Mouse (Mus musculus) adrenal gland, postnatal 10 days (tissue): ENCODE measurements around the gene Ndufa7. TPM values are rescaled to one million over a fixed set of nuclear protein-coding genes. Genes with fewer than 3 reads are reported as not detected.
"Not testable (repeated sequence)": the region's sequence is repeated elsewhere in the genome, so short reads cannot be mapped to it uniquely, and the experiment has no call there.

ENCODE experiments used
- DNase-seq: peaks from one replicate; pipeline ENCODE4 v3.0.0; 2021; ENCODE audit warnings: mixed read lengths
- total RNA-seq, 2 experiments: library from RNA; stranded (reverse); gene quantifications; 2 replicates each; pipeline ENCODE4 v1.2.3; 2021

The Ndufa7 gene
- total RNA-seq, 2 experiments from 2014 or later: 564 to 570 TPM

- peak; percentile 97 for DNase-seq
Observed at GRCm38 (mm10) chr17:33810334-33811141, 13.8 kb upstream of the Ndufa7 start, which contains the start of gene Kank3. Gene Kank3, plus strand, starts transcription at chr17:33810519.

- DNase-seq: peak; percentile 33
Observed at GRCm38 (mm10) chr17:33811142-33811516, 13.2 kb upstream of the Ndufa7 start.

GRCm38 (mm10) chr17:33812475-33812874 lies 11.9 kb upstream of the Ndufa7 start:
- DNase-seq: peak; percentile 25

- DNase-seq: peak; percentile 51
Observed at GRCm38 (mm10) chr17:33812990-33813389, 11.4 kb upstream of the Ndufa7 start.

- DNase-seq: no peak
Observed at GRCm38 (mm10) chr17:33815399-33815798, 9.0 kb upstream of the Ndufa7 start.

- no peak for DNase-seq
Observed at GRCm38 (mm10) chr17:33816612-33817011, 7.8 kb upstream of the Ndufa7 start.

DNA sequence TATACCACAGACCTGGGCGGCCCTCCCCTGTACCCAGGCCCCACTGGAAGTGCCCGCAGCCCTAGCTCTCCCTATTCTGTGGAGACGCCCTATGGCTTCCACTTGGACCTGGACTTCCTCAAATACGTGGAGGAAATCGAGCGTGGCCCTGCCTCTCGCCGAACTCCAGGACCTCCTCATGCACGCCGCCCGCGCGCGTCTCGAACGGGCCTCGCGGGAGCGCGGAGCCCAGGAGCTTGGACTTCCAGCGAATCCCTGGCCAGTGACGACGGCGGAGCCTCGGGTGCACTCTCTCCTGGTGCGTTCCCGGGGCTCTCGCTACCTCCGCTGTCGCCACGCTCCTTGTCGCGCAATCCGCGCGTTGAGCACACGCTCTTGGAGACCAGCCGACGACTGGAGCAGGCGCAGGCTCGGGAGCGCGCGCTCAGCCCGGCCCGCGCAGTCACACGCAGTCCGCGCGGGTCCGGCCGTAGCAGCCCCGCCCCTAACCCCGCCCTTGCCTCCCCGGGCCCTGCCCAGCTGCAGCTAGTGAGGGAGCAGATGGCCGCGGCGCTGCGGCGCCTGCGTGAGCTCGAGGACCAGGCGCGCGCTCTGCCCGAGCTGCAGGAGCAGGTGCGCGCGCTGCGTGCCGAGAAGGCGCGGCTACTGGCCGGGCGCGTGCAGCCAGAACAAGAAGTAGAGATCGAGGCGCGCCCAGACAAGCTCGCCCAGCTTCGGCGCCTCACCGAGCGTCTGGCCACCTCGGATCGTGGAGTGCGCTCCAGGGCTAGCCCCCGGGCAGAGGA lies 7.0 kb upstream of the Ndufa7 start:
- DNase-seq: peak; percentile 94

DNA sequence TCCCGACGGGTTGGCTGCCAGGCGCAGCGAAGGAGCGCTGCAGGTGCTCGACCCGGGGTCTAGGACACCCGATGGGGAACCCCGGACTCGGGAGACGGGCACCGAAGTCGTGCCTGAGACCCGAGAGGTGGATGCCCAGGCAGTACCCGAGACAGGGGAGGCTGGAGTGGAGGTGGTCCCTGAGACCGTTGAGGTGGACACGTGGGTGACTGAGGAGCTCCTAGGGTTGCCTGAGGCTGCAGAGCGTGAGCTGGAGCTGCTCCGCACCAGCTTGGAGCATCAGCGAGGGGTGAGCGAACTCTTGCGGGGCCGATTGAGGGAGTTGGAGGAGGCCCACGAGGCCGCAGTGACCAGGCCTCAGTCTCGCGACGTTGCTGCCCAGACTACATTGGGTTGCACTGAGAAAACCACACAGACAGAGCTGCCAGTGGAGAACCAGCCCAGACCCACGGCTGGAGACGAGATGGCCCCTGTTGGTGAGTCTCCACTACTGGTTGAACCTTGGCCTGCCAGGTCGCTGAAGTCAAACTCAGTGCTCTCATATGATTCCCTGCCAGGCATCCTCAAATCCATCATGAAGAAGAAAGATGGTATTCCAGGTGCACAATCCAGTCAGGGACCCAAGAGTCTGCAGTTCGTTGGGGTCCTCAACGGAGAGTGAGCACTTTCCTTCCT lies 6.3 kb upstream of the Ndufa7 start:
- DNase-seq: no peak

- no peak for DNase-seq
Observed at GRCm38 (mm10) chr17:33822436-33822959, 1.9 kb upstream of the Ndufa7 start.

GRCm38 (mm10) chr17:33823171-33823570 lies 1.2 kb upstream of the Ndufa7 start:
- DNase-seq: not testable (repeated sequence)

DNA sequence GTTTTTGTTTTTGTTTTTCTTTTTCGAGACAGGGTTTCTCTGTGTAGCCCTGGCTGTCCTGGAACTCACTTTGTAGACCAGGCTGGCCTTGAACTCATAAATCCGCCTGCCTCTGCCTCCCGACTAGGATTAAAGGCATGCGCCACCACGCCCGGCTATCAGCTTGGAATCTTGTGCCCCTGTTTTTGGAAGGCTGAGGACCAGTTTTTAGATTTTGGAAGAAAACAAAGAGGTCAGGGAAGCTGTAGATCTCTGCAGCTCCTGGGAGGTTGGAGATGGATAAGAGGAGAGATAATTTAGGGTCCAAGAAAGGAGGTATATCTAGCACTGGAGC lies 592 bp downstream of the Ndufa7 start:
- not testable (repeated sequence) for DNase-seq

- DNase-seq: peak; percentile 18
Observed at GRCm38 (mm10) chr17:33825462-33825861, 1.1 kb downstream of the Ndufa7 start.

DNA sequence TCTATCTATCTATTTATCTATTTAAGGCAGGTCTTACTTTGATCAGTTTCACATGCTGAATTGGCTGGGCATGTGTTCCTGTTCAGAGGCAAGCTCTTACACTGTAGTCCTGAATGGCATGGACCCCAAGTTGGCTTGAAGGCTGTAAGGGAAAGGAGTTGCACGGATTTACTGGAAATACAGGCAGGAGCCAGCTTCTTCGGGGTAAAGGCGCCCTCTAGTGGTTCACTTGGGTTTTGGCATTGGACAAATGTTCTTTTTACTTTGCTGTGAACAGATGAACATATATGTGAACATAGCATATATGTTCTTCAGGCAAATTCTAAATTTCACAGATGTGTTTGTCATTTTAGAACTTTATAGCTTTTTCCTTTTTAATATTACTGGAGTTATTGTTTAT lies 2.5 kb downstream of the Ndufa7 start:
- peak; percentile 85 for DNase-seq

DNA sequence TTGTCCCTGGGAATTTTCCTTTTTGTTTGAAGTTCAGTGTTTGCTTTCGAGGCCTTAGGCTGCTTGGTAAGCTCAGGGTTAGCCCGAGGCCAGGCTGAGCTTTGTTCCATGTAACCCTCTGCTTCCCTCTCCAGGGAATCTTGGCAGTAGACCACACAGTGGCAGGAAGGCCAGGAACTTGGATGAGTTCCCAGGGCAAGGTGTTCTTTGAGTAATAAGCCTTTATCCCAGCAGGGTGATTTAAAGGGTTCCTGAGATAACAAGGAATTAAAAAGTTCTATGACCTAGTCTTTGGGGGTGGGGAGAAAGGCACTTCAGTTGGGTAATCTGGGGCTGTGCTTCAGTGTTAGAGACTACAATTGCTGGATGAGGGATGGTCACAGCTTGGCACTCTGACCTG lies 4.5 kb downstream of the Ndufa7 start:
- DNase-seq: peak; percentile 88

DNA sequence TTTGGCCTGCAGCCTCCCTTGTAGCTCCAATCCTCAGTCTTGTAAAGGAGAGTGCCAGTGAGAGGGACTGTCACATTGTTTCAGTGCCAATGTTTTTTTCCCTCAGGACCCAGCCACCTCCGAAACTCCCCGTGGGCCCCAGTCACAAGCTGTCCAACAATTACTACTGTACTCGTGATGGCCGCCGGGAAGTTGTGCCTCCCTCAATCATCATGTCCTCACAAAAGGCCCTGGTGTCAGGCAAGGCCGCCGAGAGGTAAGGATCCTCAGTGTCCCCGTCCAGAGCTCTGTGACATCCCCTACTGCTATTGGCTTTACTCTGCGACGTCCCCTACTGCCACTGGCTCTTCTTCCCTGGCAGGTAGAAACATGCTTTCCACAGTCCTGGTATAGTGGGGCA lies 5.2 kb downstream of the Ndufa7 start:
- peak; percentile 41 for DNase-seq

DNA sequence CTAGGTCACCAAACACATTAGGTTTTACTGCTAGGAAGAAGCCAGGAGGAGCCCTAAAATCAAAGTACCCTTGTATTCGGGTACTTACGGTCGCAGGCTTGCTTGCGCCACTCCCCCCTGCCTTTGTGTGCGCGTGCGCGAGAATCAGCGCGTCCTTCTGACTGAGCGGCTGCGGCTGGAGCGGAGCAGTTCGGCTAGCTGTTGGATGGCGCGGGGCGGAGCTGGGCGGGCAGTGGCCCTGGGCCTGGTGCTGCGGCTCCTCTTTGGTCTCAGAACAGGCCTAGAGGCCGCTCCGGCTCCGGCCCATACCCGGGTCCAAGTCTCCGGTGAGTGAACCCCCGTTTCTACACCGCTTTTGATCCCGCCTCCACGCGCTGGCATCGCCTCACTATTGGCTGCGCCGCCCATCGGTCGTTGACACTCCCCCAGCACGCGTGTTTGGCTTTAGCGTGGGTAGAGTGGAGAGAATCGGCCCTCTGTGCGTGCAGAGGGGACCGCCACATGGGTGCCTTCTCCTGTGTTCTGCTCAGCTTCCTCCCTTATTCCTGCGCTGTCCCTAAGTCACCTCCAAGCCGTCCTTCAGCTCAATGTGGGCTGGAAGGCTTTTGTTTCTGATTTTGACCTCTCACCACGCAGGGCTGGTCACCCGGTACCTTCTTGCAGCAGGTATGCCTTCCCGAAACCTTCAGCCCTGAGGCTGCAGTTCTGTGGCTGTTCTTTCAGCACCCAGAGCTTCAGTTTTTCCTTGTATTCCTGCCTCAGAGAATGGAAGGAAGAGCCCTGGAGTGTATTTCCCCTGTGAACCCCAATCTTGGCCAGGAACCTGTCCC lies 18.8 kb downstream of the Ndufa7 start, which contains the start of gene Cd320:
TSS of gene Cd320 (plus strand) at position 126 of the 830 bp plus-strand sequence.
- DNase-seq: peak; percentile 93

DNA sequence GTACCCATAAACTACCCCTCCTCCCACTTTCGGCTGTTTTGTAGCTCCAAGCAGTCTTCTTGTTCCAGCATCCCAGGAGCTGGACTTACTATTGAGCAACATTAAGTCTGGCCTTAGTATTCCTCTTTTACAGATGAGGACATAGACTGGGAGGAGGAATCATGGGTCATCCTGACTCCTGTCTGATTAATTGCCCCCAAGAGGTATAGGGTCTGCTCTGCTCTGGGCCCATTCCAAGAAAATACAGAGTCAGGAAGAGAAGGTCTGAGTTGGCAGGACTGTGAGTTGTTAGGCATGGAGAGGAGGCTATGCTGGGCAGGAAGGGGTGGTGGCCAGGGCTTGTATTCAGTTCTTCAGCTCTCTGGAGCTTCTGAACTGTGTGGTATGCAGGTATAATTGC lies 19.8 kb downstream of the Ndufa7 start:
- DNase-seq: no peak

- DNase-seq: no peak
Observed at GRCm38 (mm10) chr17:33848139-33848538, 23.8 kb downstream of the Ndufa7 start.

DNA sequence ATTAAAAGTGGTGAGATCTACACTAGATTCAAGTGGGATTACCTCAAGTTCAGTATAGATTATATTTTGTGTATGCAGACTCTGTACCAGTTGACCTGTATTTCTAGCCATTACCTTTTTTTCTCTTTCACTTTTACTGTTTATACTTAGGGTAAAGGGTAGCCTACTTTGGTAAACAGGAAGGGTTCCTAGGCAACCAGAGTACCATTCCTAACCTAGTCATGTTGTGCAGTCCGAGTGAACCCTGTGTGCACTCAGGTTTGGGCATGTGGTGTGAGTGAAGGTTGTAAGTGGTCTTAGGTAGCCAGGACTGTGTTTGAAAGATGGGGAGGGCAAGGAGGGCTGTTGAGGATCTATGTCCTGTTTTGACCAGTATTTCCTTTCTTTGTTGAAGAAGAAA lies 27.0 kb downstream of the Ndufa7 start:
- no peak for DNase-seq

- DNase-seq: no peak
Observed at GRCm38 (mm10) chr17:33857816-33858215, 33.4 kb downstream of the Ndufa7 start.

GRCm38 (mm10) chr17:33865330-33866030 lies 41.1 kb downstream of the Ndufa7 start:
- peak; percentile 67 for DNase-seq
